Mouse (Mus musculus): ENCODE results near the gene Vmn1r4. TPM values are rescaled to one million over a fixed set of nuclear protein-coding genes. Genes with fewer than 3 reads are reported as not detected.
A peak's percentile ranks its signal among the peaks of the same experiment; 100 is the strongest.

The Vmn1r4 gene
- total and polyA plus RNA-seq, 3 experiments, result 0.21 to 0.27 TPM; not detected in 1

GRCm38 (mm10) chr6:56917578-56918368 is 6.0 kb upstream of the Vmn1r4 start (continued):
- TF ChIP-seq JUND (IDR thresholded peaks at IDR 0.05; ENCODE audit: low read depth, low read length) (0 out of 2 replicates have a peak, but pooled peaks have one; percentile 28), MEF2A (IDR thresholded peaks at IDR 0.05; ENCODE audit: extremely low read depth, insufficient replicate concordance, low read depth, low read length, poor library complexity, severe bottlenecking) (0 out of 2 replicates have a peak, but pooled peaks have one; percentile 23), MYC (IDR thresholded peaks at IDR 0.05; ENCODE audit: low read depth, low read length) (peak; percentile 58; the same call in 1 of the 2 replicates), GABPA (IDR thresholded peaks at IDR 0.05; ENCODE audit: low read depth, low read length) (no peak), SMC3 (IDR thresholded peaks at IDR 0.05; ENCODE audit: low read depth, low read length) (no peak), SIN3A (IDR thresholded peaks at IDR 0.05; ENCODE audit: low read length) (peak; percentile 87), MXI1 (IDR thresholded peaks at IDR 0.05; ENCODE audit: low read depth, low read length) (peak; percentile 55; the same call in 1 of the 2 replicates), TAL1 (IDR thresholded peaks at IDR 0.05; ENCODE audit: low read length) (peak; percentile 71)

- peaks cover 38 to 52% of the 10 kb centered on the region in 2 experiments for H3K4me1 ChIP-seq (ENCODE audit: control insufficient read depth in 1 of 2, insufficient read depth in 2 of 2, low read length in 2 of 2)
These were observed 4.3 kb upstream of the Vmn1r4 start for GRCm38 (mm10) chr6:56919330-56920044.

More at GRCm38 (mm10) chr6:56919330-56920044, 4.3 kb upstream of the Vmn1r4 start:
- TF ChIP-seq E2F4 (IDR thresholded peaks at IDR 0.05; ENCODE audit: borderline replicate concordance, low read depth, low read length) (no peak), ZNF384 (IDR thresholded peaks at IDR 0.05; ENCODE audit: low read depth, low read length) (peak; percentile 79), KAT2A (conservative IDR thresholded peaks at IDR 0.05; ENCODE audit: low read depth, low read length) (no peak), ETS1 (IDR thresholded peaks at IDR 0.05; ENCODE audit: low read depth, low read length) (peak; percentile 94), CHD1 (IDR thresholded peaks at IDR 0.05; ENCODE audit: low read depth, low read length) (0 out of 2 replicates have a peak, but pooled peaks have one; percentile 5), NRF1 (IDR thresholded peaks at IDR 0.05; ENCODE audit: insufficient read depth, low read depth, low read length, poor library complexity, severe bottlenecking) (no peak), SIN3A (IDR thresholded peaks at IDR 0.05; ENCODE audit: low read length) (peak; percentile 91), GATA1 (IDR thresholded peaks at IDR 0.05; ENCODE audit: low read depth, low read length) (peak; percentile 98), MAX (IDR thresholded peaks at IDR 0.05; ENCODE audit: low read length) (no peak), TCF12 (IDR thresholded peaks at IDR 0.05; ENCODE audit: low read depth, low read length) (peak; percentile 96), TAL1 (IDR thresholded peaks at IDR 0.05; ENCODE audit: low read length) (peak; percentile 62), JUND (IDR thresholded peaks at IDR 0.05; ENCODE audit: low read depth, low read length) (peak; percentile 93; the same call in 1 of the 2 replicates), MXI1 (IDR thresholded peaks at IDR 0.05; ENCODE audit: low read depth, low read length) (peak; percentile 13; the same call in 1 of the 2 replicates), MAFK (IDR thresholded peaks at IDR 0.05; ENCODE audit: borderline replicate concordance, low read depth, low read length) (peak; percentile 69; the same call in 1 of the 2 replicates), SMC3 (IDR thresholded peaks at IDR 0.05; ENCODE audit: low read depth, low read length) (no peak), MYB (IDR thresholded peaks at IDR 0.05; ENCODE audit: low read depth, low read length) (peak; percentile 87), RCOR1 (IDR thresholded peaks at IDR 0.05; ENCODE audit: low read depth, low read length) (peak; percentile 97), EP300 (IDR thresholded peaks at IDR 0.05; ENCODE audit: low read depth in 1 of 2, low read length in 2 of 2) (peak; percentile 97 to 99)
- DNase-seq (ENCODE audit: low read depth, low spot score), result peak; percentile 68
- H3K79me2 ChIP-seq (ENCODE audit: control insufficient read depth, insufficient read depth, low read length, poor library complexity), result peaks cover 69% of the 10 kb centered on the region
- peak overlapping the region; percentile 99 for H3K27ac ChIP-seq (ENCODE audit: control insufficient read depth, low read depth, low read length)
- no peaks in the 10 kb centered on the region for H3K27me3 ChIP-seq (ENCODE audit: control insufficient read depth in 1 of 2, insufficient read depth in 2 of 2, low read length in 2 of 2)
- peak overlapping the region; percentile 64 for H3K9ac ChIP-seq (ENCODE audit: control insufficient read depth, low read depth, low read length, poor library complexity, severe bottlenecking)
- peak overlapping the region; percentile 43 to 56 for H3K4me3 ChIP-seq (ENCODE audit: control insufficient read depth in 1 of 2, insufficient read depth in 1 of 2, low read depth in 2 of 2, low read length in 2 of 2)
- peaks cover 0 to 65% of the 10 kb centered on the region in 2 experiments; a peak in 2 of 4 replicates for H3K36me3 ChIP-seq (ENCODE audit: control insufficient read depth in 1 of 2, insufficient read depth in 2 of 2, low read length in 2 of 2)
- no peaks in the 10 kb centered on the region for H3K9me3 ChIP-seq (replicated peaks; ENCODE audit: insufficient read depth, low read length)
